Mouse (Mus musculus) heart, postnatal 14 days (tissue): ENCODE data around the gene Tenm4. TPM values are rescaled to one million over a fixed set of nuclear protein-coding genes. Genes with fewer than 3 reads are reported as not detected.

ENCODE experiments used
- DNase-seq, 2 experiments: peaks; one replicate each; pipeline ENCODE4 v3.0.0; 2021 to 2022
- intact Hi-C: fragments of 180-260 bp; cut with DNase I; formaldehyde crosslinking; loops from one replicate; pipeline ENCODE4 v1.15.1; 2025
- total RNA-seq, 2 experiments: library from RNA; stranded (reverse); gene quantifications; 2 replicates each; pipeline ENCODE4 v1.2.3; 2021

The Tenm4 gene
- total RNA-seq, 2 experiments from 2014 or later: 2.1 to 2.3 TPM

DNA sequence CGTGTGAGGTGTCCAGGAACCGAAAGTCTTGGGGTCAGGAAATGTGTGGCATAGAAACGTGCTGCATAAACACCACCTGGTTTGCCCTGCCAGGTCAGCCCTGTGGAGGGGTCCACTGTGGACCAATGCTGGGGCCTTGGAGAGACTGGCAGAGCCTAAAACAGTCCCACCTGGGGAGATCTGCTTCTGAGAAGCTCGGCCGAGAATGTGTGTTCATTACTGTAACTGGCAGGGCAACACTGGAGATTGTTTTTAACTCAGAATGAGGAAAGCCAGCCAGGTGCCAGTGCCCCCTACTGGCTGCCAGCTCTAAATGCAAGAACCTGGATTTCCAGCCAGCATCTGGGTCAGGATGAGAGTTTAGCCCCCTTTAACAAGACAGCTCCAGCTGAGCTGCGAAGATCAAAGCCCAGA lies 383.2 kb downstream of the Tenm4 start:
- peak; percentile 23 to 53 for DNase-seq
- intact Hi-C loops: loop anchor here (5.0 kb wide), 1 partner anchor 342 kb away; no protein-coding TSS in a partner anchor

DNA sequence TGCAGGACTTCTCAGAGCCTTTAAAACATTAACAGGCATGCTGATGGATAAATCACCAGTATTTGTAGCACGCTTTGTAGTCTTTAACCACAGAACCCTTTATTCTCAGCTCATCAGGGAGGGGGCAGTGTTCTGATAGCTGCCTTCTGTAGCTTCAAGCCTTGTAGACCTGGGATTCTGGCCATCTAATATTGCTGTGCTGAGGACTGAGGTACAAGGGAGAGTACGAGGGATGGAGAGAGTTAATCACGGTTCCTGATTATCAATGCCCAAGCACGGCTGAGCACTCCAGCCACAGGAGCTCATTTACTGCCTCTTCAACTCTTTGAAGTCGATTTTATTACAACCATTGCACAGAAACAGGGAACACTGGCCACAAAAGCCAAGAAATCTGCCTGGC lies 384.2 kb downstream of the Tenm4 start:
- intact Hi-C loops: no loop called here

DNA sequence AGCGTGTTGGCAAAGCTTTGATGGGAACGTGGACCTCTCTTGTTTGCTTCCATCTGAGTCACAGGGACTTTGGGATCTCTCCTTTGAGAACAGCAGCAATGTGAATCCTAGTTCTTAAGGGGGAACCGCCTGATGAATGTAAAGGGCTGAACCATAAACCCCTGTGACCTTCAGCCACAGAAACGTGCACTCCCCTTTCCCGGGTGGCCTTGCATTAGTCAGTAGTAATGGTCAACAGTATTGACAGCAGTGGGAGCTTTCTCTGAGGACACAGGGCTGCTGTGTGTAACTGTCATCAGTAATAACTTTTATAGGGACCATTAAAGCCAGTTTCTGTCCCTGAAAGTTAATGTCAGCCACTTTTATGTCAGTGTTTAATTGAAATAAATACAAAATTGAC lies 385.7 kb downstream of the Tenm4 start:
- DNase-seq: no peak
- intact Hi-C loops: no loop called here

More for the DNA sequence above, 384.2 kb downstream of the Tenm4 start:
- no peak for DNase-seq

DNA sequence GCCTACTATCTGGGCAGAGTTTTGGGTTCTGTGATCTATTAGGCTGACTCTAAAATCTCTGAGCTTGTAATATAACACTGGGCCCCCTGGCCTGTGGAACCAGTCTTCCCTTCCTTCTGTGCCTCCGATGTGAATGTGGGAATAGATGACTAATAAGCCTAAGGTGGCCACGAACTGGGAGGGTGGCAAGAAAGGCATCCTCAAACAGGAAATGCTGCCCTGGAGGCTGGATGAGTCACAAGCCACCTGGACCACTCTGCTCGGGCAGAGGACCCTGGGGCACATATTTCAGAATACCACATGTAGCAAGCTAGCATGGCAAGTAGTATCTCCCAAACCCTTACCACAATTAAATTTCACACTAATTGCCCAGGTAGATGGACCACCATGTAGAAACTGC lies 391.8 kb downstream of the Tenm4 start:
- intact Hi-C loops: no loop called here
- no peak for DNase-seq

DNA sequence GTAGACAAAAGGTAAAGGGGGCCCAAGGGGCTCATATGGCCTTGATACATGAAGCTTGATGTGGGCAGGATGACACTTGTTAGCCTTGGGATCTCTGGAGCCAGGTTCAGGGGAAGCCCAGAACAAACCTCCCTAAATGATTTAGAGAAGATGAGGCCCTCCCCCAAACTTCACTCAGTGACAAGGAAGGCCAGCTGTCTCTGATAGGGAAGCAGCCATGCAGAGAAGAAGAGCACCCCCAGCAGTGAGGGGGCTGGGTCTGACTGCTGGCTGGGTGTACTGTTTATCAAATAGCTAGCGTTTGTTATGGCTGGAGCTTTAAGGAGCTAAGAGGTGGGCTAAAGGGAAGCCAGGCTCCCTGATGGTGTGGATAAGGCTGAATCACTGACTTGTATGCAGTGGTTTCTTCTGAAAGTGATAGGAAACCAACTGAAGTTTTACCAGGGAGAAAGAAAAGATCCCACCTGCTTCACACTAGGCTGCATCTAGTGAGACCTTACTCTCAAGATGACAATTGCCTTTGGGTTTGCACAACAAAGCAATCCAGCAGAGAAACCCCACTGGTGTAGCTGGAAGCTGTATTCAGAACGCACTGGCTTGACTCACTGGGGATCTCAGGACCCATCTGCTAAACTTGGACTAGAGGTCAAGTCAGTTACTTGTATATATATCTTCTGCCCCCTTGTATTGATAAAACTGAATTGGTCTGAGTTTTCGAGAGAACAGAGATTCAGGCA lies 392.5 kb downstream of the Tenm4 start:
- DNase-seq: no peak
- intact Hi-C loops: no loop called here

DNA sequence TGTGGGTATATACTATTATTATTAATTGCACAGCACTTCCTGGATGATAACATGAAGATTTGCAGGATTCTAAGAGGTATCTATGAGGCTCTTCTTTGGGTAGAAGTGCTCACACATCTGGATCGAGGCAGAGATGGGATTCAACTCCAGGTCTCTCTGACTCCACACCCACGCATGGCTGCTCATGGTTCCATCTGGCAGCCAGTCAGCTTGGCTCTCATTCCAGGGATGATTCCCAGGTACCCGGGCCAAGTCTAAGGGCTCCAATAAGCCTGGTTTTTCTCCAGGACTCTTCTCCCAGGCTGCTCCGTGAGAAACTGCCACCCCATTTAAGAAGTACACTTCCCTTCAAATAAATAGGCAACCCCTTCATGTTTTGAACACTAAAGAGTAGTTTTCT lies 394.8 kb downstream of the Tenm4 start:
- DNase-seq: peak; percentile 43 to 64

DNA sequence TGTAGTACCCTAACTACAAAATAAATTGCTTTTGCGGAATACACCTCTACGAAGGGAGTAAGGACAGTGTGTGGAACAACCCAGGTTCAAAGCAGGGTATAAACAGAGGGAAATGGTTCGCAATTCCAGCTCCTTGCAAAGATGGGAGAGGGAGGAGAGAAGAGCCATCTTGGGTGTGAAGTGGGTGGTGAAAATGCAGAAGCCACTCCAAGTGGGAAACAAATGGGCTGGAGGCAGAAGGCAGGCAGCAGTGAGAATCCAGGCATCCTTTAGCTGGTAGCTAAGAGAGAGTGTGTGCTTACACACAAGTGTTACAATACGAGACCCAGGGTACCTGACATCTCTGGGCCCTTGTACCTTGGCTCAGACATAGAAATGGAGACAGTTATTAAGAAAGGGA lies 395.2 kb downstream of the Tenm4 start:
- intact Hi-C loops: no loop called here
- DNase-seq: no peak

More for the DNA sequence above, 394.8 kb downstream of the Tenm4 start:
- intact Hi-C loops: no loop called here

DNA sequence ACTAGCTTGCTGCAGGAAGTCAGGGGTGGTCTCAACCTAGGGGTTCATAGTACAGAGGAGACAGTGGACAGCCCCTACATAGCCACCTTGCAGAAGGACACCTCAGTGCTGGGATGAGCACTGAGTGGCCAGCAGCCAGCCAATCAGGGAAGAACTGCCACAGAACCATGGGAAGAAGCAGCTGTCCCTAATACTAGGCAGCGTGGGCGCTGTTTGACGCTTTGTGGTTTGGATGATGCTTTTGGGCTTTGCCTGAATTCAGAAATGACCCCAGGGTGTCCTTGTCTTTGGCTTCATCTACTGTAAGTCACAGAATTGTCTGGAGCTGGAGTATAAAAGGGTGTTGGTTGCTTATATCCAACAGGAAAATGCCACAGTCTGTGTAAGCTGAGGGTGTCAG lies 397.0 kb downstream of the Tenm4 start:
- intact Hi-C loops: no loop called here
- DNase-seq: no peak

DNA sequence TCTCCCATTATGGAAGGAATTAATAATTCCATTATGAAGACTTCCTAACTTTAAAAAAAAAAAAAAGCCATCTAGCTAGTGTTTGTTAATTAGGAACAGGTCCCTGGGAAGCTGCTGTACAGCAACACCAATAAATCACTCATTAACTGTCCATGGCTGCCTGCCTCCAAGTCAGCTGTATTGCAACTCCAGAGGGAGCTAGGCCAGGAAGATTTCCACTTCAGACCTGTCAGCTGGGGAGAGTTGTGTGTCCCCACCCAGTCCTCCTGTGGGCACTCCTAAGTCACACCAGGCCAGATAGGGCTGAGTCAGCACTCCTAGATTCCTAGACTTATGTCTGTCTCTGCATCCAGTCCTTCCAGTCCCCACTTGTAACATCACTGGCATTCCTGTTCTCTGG lies 399.9 kb downstream of the Tenm4 start:
- intact Hi-C loops: no loop called here

DNA sequence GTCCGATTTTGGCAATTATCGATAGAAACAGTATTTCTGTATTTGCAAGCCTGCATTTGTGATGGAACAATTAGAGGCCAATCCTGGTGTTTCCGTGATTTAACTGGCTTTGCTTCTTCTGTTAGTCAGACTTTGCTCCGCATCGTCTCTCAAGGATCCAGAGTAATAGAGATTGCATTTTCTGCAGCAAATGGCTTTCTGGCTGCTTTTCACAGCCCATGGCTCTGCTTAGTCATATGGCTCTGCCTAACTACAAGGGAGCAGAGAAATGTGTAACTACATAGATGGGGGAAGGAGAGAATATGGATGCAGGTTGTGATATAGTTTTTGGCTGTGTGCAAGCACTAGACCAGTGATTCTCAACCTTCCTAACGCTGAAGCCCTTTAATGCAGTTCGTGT lies 401.9 kb downstream of the Tenm4 start:
- no peak for DNase-seq
- intact Hi-C loops: no loop called here

More for the DNA sequence above, 399.9 kb downstream of the Tenm4 start:
- DNase-seq: no peak

DNA sequence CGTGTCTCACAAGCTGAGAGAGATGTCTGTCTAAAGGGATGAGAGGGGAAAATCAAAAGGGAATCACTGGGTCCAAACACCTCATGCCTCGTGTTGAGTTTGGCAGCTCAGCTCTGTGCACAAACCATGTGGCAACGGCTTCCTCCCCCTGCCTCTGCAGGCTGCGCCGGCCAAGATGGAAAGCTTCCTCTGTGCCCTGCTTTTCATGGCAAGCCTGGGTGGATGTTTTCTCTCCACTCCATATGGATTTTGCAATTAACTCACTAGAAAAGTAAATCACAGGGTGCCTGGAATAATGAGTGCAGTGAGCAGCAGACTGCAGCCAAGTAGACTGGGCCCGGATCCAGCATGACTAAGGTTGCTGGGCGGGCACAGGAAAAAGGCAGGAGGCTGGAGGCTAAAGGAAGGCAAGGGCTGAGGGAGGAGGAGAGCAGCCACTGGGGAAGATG lies 404.2 kb downstream of the Tenm4 start:
- peak; percentile 73 to 84 for DNase-seq
- intact Hi-C loops: no loop called here

DNA sequence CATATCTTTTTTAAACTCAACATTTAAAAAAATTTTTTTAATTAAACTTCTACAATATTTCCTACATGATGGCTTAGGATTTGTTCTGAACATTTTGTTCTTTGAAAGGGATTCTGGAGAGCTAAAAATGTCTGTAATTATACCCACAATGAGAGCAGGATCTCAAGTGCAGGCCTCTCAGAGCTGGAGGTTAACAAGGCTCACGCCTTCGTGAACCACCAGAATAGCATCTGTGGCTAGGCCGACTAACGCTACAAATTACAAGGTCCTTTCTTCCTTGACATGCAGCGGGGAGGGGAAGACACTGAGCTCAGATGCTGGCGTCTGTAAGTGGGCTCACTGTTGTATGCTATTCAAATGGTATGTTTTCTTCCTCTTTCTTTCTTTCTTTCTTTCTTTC lies 411.7 kb downstream of the Tenm4 start:
- no peak for DNase-seq
- intact Hi-C loops: no loop called here

DNA sequence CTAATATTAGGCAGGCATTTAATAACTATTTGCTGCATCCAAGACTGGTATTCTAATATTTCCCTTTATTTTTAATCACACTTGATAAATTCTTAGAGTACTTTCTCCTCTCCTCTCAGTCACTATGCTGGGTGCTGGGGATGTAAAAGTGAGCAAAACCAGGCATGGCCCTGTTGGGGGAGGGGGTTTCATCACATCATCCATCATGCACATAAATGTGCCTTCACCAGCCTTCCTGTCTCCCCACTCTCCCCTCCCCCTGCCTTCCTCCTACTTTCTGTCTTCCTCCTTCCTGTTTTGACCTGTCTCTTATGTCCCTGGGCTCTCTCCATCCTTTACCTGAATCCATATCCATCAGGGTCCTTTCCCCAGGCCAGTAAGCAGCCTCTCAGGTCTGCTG lies 416.4 kb downstream of the Tenm4 start:
- intact Hi-C loops: no loop called here
- no peak for DNase-seq

DNA sequence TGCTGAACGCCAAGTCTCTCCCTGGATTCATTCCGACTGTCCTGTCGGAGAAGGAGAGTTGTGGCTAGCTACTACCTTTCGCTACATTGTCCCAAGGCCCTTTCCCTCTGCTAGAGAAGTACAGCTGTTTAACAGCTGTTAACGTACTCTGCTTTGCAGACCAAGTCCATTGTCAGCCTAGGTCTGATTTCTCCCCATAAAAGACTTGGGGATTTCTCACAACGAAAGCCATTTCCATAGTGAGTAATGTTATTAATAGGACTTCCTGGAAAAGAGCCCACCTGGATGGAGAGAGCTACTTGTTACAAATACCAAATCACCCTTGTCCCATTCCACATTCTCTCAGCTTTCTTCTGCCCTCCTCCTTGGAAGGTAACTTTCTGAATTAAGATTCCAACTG lies 417.5 kb downstream of the Tenm4 start:
- DNase-seq: no peak

DNA sequence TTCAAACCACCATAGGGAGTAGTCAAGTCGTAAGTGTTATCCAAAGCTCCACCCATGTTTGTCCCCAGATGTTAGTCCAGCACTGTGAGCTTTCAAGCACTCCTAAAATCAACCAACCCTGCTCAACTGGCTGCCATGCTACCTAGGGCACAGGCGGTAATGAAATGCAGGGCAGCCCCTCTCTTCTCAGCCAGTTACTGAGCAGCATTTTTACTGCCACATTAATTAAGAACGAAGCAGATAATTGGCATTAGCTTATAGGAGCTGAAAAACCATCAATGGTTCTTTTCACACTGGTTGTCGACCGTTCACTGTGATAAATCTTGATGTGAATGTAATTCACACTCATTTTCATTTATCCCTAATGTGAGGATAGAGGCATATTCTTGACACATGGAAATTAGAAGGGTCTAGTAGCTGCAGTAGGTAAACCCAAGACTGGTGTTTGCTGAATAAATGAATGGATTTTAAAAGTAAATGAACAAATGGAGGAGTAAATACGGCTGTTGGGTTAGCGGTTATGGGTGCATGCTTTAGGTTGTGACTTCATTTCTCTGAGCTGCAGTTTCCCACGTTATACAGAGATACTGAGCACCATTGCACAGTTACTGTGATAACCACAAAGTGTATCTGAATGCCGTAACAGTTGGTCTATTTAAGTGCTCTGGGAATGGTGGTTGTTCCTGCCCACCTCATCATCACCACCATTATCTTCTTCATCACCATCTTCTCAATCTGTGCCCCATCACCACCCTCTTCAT lies 424.7 kb downstream of the Tenm4 start:
- DNase-seq: no peak
- intact Hi-C loops: no loop called here

More for the DNA sequence above, 417.5 kb downstream of the Tenm4 start:
- intact Hi-C loops: no loop called here

DNA sequence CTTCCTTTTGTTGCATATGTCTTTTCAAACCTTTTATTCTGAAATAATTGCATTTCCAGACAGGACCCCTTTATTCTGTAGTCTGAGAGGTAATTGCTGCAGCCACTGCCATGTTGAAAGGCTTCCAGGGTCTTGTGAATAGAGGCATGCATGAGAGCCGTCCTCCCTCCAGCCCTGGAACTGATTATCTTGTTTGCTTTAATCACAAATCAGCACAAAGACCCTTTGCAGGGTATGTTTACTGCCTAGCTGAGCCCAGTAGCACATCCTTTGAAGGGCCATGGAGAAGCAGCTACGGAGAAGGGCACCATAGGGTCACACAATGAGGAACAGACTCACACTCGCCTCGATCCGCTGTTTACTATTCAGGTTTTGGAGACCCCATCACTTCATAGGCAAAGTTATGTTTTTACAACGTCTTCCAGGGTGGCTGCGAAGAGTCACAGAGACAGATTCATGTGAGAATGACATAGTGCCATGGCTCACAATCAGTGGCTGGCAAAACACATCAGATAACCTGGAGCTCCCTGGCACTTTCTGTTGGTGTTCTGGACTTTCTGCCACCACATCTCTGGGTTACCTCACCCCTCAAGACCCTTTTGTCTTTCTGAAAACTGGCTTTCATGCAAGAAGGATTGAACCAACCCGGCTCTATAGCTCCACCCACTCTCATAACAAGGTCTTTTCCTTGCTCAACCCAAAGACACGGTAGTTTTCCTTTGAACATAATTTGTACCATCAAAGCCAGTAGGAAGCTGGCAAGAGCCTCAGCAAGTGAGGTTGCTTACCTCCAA lies 425.6 kb downstream of the Tenm4 start:
- intact Hi-C loops: no loop called here
- DNase-seq: no peak

DNA sequence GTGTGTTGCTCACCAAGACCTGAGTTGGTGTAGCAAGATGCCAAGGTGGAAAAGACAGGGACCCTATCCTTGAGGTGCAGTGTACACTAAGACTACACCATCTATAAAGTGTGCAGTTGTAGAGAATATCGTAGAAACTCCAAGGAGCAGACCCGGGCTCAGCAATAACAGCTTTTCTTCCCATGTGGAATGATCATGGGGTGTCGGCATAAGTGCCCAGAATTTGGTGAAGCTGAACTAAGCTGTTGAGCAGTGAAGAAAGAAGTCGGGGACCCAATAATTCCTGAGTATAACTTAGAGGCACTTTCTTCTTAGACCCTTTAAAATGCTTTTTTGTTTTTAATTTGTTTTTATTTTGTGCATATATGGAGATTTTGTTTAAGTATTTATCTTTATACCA lies 426.8 kb downstream of the Tenm4 start:
- no peak for DNase-seq
- intact Hi-C loops: no loop called here

DNA sequence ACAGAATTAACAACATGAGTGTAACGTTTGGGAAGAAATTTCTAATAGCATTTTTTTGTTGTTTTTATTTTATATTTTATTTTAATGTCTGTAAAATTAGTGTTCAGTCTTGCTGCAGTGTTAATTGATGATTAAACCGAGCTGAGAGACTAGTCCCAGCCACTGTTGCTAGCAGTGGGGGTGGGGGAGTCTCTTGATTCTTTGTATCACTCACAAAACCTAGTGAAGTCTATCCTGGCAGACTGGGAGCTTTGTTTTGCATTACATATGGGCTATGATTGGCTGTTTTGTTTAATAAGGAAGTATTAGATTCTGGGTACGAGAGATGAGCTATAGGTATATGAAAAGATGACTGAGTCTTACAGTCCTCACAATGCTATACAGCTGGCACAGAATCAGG lies 428.0 kb downstream of the Tenm4 start:
- no peak for DNase-seq
- intact Hi-C loops: no loop called here

DNA sequence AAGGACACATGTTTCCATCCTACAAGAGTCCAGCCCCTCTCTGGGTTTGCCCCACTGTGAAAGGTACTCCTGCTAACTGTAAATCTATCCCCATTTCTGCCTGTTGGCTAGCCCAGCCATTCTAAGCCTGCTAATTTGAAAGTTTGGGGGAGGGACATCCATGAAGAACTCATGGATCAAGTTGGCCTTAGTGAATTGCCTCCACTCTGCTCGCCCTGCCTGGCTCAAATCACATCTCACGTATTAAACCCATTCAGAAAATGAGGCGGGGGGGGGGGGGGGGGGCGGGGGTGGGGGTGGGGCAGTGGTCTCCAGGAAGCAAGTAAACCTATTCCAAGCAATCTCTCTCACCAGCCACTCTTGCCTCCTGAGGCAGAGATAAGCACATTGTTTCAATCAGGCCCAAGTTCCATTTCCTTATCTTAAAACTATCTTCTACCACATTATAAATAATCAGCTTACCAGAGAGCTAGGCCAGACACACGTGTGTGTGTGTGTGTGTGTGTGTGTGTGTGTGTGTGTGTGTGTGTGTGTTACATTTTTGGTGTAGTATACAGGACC lies 429.4 kb downstream of the Tenm4 start:
- intact Hi-C loops: no loop called here
- no peak for DNase-seq

DNA sequence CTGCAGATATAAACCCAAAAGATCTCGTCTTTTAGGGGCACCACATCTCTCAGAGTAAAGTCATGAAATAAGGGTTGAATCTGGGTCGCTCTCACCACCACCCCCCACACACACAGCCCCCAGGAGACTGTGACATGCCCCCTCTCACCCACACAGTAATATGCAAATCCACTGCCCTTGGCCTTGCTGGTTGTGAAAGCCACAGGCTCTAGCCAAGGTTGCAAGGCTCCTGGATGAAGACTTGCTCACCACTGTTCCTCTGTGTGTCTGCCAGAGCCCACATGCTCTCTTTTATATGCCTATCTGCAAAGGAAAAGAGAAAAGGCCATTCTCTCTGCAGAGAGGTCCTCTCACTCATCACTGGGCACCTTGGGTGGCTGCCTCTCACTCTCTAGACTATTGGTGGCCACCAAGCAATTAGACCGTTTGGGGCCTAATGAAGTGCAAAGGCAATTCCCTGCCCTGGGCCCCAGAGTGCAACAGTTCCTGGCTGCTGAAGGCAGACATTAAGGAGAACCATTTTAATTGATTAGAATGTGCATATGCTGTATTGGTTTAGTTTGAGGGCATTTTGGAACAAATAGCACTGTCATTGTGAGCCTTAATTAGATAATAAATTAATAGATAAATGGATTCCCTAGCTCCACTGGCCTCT lies 433.2 kb downstream of the Tenm4 start:
- no peak for DNase-seq
- intact Hi-C loops: no loop called here
